Mouse (Mus musculus) spleen, postnatal 36 days (tissue): ENCODE data around the gene Rdh5.
A peak's percentile ranks its signal among the peaks of the same experiment; 100 is the strongest.

Source experiments
- DNase-seq, 2 experiments: peaks; one replicate each; pipeline ENCODE4 v3.0.0; 2022; ENCODE audit warnings: low spot score in 2 of 2, mixed read lengths in 1 of 2

Gene Rdh5

GRCm38 (mm10) chr10:128904812-128905211, 17.9 kb downstream of the Rdh5 start:
- no peak for DNase-seq

- no peak for DNase-seq
Measured at GRCm38 (mm10) chr10:128902409-128902988, 20.2 kb downstream of the Rdh5 start.

- DNase-seq, result no peak
Measured at GRCm38 (mm10) chr10:128901409-128901808, 21.3 kb downstream of the Rdh5 start.

GRCm38 (mm10) chr10:128900698-128901097, 22.0 kb downstream of the Rdh5 start, which contains the start of gene Cd63:
TSS of gene Cd63 (plus strand) at chr10:128900989.
- no peak for DNase-seq

GRCm38 (mm10) chr10:128899759-128900490, 22.8 kb downstream of the Rdh5 start:
- no peak for DNase-seq

- DNase-seq, result no peak
Measured at GRCm38 (mm10) chr10:128897501-128897900, 25.2 kb downstream of the Rdh5 start.

GRCm38 (mm10) chr10:128896807-128897206, 25.9 kb downstream of the Rdh5 start:
- DNase-seq, result no peak

GRCm38 (mm10) chr10:128895952-128896693, 26.6 kb downstream of the Rdh5 start:
- DNase-seq, result no peak

GRCm38 (mm10) chr10:128895437-128895836, 27.3 kb downstream of the Rdh5 start:
- peak; percentile 70 to 82 for DNase-seq

GRCm38 (mm10) chr10:128892246-128892645, 30.4 kb downstream of the Rdh5 start:
- no peak for DNase-seq

- peak; percentile 67 to 69 for DNase-seq
Measured at GRCm38 (mm10) chr10:128891296-128892094, 31.2 kb downstream of the Rdh5 start, which contains the start of gene Gdf11. TSS of gene Gdf11 (minus strand) at chr10:128891718.

GRCm38 (mm10) chr10:128890383-128891295, 32.0 kb downstream of the Rdh5 start:
- peak in 1 of 2 experiments; percentile 18 for DNase-seq

GRCm38 (mm10) chr10:128889846-128890245, 32.8 kb downstream of the Rdh5 start:
- no peak for DNase-seq

- peak in 1 of 2 experiments; percentile 20 for DNase-seq
Measured at GRCm38 (mm10) chr10:128888941-128889827, 33.5 kb downstream of the Rdh5 start.

- DNase-seq, result no peak
Measured at GRCm38 (mm10) chr10:128882067-128882466, 40.6 kb downstream of the Rdh5 start.

GRCm38 (mm10) chr10:128878811-128879210, 43.9 kb downstream of the Rdh5 start:
- DNase-seq, result no peak

GRCm38 (mm10) chr10:128878291-128878690, 44.4 kb downstream of the Rdh5 start:
- DNase-seq, result no peak

- DNase-seq, result no peak
Measured at GRCm38 (mm10) chr10:128870341-128870740, 52.3 kb downstream of the Rdh5 start.

- no peak for DNase-seq
Measured at GRCm38 (mm10) chr10:128866518-128866917, 56.2 kb downstream of the Rdh5 start.

- no peak for DNase-seq
Measured at GRCm38 (mm10) chr10:128866042-128866441, 56.6 kb downstream of the Rdh5 start.
